Mouse (Mus musculus): ENCODE results near the gene Dgkg.

Gene Dgkg

GRCm38 (mm10) chr16:22548167-22549080 is 108.6 kb downstream of the Dgkg start:
- DNase-seq (ENCODE audit: low read depth, low spot score) = peak; percentile 96

- DNase-seq (ENCODE audit: low read depth, low spot score) = no peak
These were observed 109.3 kb downstream of the Dgkg start for GRCm38 (mm10) chr16:22547741-22548140.

GRCm38 (mm10) chr16:22545799-22546198 is 111.2 kb downstream of the Dgkg start:
- DNase-seq (ENCODE audit: low read depth, low spot score) = no peak

- DNase-seq (ENCODE audit: low read depth, low spot score) = peak; percentile 94
These were observed 111.9 kb downstream of the Dgkg start for GRCm38 (mm10) chr16:22545016-22545561.

- DNase-seq (ENCODE audit: low read depth, low spot score) = peak; percentile 46
These were observed 114.3 kb downstream of the Dgkg start for GRCm38 (mm10) chr16:22542691-22543141.

GRCm38 (mm10) chr16:22539275-22539674 is 117.7 kb downstream of the Dgkg start:
- DNase-seq (ENCODE audit: low read depth, low spot score) = no peak

GRCm38 (mm10) chr16:22536581-22537160 is 120.3 kb downstream of the Dgkg start:
- DNase-seq (ENCODE audit: low read depth, low spot score) = no peak

- no peak for DNase-seq (ENCODE audit: low read depth, low spot score)
These were observed 123.9 kb downstream of the Dgkg start for GRCm38 (mm10) chr16:22533087-22533486.

- DNase-seq (ENCODE audit: low read depth, low spot score) = no peak
These were observed 125.2 kb downstream of the Dgkg start for GRCm38 (mm10) chr16:22531834-22532233.

GRCm38 (mm10) chr16:22531041-22531440 is 126.0 kb downstream of the Dgkg start:
- peak; percentile 65 for DNase-seq (ENCODE audit: low read depth, low spot score)

- no peak for DNase-seq (ENCODE audit: low read depth, low spot score)
These were observed 129.5 kb downstream of the Dgkg start for GRCm38 (mm10) chr16:22527499-22527939.

- DNase-seq (ENCODE audit: low read depth, low spot score) = no peak
These were observed 130.6 kb downstream of the Dgkg start for GRCm38 (mm10) chr16:22526386-22526785.

- DNase-seq (ENCODE audit: low read depth, low spot score) = peak; percentile 53
These were observed 139.3 kb downstream of the Dgkg start for GRCm38 (mm10) chr16:22517431-22518384.

- DNase-seq (ENCODE audit: low read depth, low spot score) = peak; percentile 24
These were observed 141.5 kb downstream of the Dgkg start for GRCm38 (mm10) chr16:22515476-22515875.

- peak; percentile 46 for DNase-seq (ENCODE audit: low read depth, low spot score)
These were observed 146.0 kb downstream of the Dgkg start for GRCm38 (mm10) chr16:22510861-22511637.

GRCm38 (mm10) chr16:22508936-22509563 is 148.0 kb downstream of the Dgkg start:
- DNase-seq (ENCODE audit: low read depth, low spot score) = no peak

- DNase-seq (ENCODE audit: low read depth, low spot score) = peak; percentile 72
These were observed 151.4 kb downstream of the Dgkg start for GRCm38 (mm10) chr16:22505656-22506055.

GRCm38 (mm10) chr16:22504851-22505250 is 152.2 kb downstream of the Dgkg start:
- peak; percentile 65 for DNase-seq (ENCODE audit: low read depth, low spot score)

GRCm38 (mm10) chr16:22504049-22504448 is 153.0 kb downstream of the Dgkg start:
- DNase-seq (ENCODE audit: low read depth, low spot score) = no peak

GRCm38 (mm10) chr16:22503467-22503866 is 153.6 kb downstream of the Dgkg start:
- no peak for DNase-seq (ENCODE audit: low read depth, low spot score)
